Mouse (Mus musculus) T-cell, adult 2 months (primary cell): ENCODE measurements around the gene Usp6nl.

Experiments
- DNase-seq: peaks from one replicate; pipeline ENCODE4 v3.0.0; 2022; ENCODE audit warnings: low spot score

Usp6nl gene

DNA sequence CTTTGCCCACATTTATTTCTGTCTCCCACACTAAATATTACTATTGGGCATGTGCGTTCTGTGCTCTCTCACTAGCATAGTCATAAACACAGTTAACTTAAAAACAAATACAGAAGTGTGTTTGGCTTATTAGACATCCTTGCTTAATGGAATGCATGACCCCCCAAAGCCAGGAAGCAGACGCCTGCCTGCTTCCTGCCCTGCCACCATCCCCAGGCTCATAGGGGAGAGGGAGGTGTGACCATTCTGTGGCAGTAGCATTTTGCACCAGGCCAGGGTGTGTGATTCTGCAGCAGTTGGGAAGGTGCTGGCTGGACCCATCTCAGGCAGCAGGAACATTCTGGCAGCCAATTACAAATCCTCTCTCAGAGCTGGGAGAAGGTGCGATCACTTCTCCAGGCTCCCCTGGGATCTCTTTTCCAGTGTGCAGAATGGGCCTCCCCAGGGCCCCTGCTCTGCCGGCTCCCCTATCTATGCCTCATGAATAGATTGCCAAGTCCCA is 148.7 kb downstream of the Usp6nl start:
- no peak for DNase-seq

DNA sequence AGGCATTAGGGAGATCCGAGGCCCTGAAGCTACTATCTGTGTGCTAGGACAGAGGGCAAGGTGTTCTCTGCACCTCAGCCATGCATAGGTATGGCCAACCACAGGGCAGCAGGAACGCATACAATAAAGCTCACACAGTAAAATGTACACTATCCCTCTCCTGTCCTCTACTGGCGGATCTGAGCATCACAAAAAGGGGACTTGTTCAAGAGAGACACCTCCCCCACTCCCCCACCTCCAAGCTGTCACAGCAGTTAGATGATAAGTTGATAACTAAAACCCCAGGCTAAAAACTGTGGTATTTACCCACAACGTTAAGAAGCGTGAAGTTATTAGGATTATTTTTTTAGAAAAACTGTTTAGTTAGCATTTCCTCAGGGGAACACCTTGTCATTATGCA is 151.4 kb downstream of the Usp6nl start:
- DNase-seq = no peak

DNA sequence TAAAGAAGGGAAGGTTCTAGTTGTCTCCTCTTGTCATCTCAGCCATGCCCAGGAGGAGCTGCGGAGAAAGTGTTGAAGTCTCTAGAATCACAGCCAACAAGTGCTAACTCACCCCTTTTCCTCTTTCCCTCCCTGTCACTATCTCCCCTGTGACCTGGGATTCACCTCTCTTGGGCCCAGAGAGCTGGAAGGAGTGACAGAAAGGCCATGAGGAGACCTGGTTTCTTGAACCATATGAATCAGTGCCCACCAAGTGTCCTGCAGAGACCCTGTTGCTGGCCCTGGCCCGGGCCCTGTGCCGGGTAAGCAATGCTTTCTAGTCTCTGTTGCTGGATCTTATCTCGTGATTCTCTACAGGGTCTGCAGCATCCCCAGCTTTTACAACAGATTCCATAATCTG is 155.4 kb downstream of the Usp6nl start:
- DNase-seq = no peak

DNA sequence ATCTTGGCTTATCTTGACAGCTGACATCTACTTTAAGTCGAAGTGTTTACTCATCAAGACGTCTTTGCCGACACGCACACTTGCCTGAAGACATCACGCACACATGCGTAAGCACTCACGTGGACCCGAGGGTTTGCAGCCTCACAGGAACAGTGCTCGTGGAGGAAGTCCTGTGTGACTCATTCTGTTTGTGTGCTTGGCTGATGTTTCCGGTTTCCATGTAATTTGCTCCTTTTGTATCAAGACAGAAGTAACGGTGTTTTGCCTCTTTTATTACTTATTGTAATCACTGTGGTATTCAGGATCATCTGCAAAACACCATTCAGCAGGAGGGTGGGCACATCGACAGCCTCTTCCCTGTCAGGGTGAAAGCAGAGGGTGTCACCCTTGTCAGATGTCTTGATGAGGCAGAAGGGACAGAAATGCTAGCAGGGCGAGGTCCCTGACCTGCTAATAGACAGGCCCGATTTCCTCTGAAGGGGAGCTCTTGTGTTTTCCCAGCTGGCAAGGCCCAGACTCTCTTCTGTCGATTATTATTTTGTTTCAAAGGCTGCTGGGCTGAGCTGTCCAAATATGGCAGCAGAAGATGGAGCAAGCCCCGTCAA is 156.0 kb downstream of the Usp6nl start:
- DNase-seq = peak; percentile 86

DNA sequence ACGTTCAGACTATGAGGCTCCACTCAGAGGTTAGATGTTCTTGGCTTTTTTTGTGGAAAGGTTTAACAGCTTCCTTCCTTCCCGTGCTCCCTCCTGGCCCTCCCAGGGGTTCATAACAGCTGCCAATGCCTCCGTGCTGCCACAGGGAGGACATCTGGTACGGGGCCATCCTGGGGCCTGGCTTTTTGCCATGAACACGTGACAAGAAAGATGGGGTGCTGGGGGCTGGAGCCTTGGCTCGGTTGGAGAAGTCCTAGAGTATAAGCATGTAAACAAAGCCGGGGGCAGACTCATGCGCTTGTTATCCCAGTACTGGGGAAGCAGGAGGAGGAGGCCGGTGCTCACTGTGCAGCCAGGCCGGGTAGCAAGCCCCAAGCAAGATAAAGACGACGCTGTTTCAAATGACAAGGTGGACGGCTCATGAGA is 156.5 kb downstream of the Usp6nl start:
- DNase-seq = peak; percentile 12

DNA sequence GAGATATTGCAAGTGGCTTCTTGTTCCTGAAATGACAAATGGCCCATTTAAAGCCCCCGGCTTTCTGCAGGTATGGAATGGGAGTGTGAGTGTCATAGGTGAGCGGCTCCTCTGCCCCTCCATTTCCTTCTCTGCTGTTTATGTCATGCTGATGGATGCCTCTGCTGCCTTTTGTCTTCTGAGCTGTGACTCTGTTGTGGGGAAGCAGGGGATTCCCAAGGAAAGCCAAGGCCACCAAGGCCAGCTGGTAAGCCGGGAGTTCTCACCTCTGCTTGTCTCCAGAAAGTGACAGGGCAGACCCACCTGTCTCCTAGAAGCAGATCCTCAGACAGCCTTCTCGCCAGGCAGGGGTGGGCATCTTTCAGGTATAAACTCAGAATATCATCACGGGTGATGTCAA is 157.2 kb downstream of the Usp6nl start:
- no peak for DNase-seq

DNA sequence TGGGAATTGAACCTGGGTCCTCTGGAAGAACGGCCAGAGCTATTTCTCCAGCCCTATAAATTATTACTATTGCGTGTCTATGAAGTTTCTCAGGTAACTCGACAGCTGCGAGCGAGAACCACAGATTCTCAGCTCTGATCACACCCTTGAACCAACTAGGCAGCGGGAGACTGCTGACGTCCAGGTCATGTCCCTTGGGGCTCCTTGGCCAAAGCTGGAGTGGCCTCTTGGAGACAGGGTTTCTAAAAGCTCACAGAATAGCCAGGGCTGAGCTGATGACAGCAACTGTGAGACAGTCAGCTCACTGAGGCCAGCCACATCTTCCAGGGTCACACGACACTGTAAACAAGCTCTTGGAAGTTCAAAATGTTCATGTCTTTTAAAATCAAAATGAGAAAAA is 159.5 kb downstream of the Usp6nl start:
- no peak for DNase-seq

DNA sequence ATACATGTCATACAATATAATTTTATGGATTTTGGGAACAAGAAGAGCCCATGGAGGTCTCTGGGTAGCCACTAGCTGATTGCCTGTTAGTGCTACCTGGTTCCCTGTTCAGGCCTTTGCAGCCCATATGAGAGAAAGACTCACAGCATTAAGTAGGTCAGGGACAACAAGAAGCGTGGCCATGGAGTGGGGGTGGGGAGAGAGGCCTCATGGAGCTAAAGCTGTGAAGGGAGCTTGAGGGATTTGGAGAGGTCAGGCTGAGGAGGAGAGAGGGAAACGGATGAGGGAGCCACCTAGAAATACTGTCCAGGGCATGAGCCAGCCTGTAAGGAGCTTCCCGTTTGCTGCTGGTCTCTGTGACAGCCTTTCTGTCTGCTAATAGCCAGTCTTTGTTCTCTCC is 159.9 kb downstream of the Usp6nl start:
- no peak for DNase-seq

DNA sequence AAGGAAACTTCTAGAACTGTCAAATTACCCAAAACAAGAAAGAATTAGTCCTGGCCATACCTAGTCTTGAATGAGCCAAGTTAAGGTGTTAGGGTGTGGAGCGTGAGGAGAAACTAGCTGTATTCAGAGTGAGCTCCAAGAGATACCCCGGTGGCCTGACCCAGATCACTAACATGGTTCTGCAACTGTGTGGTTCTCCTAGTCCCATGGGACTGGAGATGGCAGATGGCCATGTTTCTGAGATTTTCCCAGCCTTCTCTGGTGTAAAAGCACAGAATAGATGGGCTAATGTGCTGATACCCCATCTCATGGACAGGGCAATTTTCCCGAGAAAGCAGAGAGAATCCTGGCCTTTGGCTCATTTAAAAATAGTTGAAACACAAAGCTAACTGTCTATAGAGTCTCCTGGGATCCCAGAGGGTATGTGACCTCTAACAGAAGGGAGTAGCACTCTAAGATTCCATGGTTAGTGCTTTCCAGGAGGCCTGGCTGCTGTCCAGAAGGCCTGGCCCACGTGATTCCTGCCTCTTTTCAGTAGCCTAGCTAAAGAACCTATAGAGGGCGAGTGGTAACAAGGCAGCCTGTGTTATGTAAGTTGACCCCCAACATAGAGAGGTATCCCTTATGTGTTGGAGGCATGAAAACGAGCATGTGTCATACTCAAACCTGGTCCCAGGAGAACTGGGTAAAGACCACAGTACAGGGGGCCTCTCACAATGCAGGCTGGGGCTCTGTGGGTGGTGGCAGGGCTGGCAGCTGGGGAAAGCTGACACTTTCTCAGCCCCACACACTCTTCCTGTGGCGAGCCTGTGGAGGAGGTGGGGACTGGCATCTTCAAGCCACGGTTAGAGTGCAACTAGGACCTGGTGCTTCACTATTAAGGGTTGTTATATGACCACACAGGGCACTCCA is 160.9 kb downstream of the Usp6nl start:
- no peak for DNase-seq

DNA sequence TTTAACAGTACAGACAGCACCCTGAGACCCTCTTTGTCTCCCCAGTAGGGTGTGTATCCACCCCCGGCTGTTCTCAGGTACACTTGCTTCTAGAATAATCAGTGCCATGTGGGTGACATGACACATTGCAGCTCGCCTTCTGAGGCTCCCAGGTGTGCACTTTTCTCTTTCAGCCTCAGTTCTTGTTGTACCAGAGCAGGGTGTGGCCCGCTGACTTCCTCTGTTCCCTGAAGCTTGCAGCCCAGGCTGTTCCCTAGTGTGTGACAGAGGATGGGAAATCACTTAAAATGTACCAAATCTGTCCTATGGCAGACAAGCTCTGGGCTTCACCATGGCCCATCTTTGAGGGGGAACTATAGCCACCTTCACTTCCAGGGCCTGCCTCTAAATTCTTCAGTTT is 161.7 kb downstream of the Usp6nl start:
- DNase-seq = no peak

DNA sequence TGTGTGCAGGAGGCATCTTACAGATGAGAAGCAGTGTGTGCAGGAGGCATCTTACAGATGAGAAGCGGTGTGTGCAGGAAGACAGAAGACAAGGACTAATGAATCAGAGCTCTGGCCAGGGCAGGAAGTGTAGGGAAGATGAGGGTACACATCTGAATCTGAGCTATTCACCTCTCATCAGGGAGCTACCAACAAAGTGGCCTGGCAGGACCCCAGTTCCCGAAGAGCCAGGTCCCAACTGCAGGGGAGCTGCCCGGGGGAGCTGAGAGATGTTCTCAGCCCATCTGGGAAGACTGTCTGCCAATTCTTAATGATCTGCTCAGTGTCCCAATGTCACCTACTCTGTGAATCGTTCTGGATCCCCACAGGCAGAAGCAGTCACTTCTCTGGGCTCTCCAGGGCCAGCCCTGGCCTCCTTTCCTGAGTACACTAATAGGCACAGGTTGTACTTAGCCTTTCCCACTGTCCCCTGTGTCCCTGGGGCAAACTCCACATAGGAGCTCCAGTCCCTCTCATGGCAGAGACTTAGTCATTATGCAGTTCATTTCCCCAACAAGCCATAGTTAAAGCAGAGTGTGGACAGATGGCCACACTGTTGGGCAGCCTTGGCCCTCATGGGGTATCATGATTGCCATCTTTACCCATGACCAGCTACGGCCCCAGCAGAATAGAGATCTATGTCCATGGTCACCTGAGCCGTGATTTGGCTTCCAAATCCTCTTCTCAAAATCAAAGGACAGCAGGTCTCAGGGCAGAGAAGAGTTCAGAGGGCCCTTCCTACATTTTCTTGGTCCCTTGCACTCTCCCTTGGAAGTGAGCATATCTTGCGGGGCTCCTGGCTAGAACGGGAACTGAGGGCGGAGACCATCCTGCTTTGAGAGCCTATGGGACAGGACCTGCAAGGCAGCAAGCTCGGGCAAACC is 165.4 kb downstream of the Usp6nl start:
- no peak for DNase-seq

DNA sequence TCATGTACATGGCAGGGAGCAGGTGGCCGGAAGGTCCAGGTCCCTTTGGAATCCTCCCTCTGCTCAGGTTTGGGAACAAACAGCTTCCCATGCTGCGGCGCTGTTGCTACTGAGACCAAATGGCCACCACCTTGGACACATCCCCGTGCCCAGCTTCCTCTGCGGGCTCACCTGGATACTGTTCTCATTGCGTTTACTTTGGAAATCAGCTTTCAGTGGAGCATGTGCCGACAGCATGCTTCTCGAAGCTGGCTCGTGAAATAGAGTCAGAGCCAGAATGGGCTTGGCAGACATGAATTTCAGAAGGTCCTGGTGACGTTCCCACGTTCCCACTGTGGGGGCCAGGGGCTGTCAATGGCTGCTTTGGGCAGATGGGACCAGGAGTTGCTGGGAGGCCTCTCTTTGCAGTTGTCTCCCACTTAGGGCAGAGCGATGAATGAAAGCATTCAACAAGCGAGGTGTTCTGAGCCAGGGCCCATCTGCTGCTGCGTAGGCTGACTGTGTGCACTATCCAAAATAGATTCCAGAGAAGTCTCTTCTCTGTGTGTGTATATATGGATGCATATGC is 166.1 kb downstream of the Usp6nl start:
- DNase-seq = no peak

DNA sequence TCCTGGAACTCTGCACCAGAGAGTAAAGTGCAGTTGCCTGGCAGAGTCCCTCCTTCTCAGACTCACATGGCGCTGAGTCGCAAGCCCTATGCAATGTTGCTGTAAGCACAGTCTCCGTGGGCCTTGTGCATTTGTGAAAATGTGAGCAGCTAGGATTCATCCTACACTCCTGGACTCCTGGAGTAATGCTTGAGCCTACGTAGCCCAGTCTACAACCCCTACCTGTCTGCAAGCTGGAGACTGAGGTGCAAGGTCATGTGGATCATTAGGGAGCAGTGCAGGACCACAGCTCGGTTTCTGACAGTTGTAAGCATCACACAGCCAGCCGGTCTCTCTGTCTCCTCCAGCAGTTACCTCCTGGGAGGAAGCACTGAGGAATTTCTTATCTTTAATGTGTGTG is 167.6 kb downstream of the Usp6nl start:
- no peak for DNase-seq

DNA sequence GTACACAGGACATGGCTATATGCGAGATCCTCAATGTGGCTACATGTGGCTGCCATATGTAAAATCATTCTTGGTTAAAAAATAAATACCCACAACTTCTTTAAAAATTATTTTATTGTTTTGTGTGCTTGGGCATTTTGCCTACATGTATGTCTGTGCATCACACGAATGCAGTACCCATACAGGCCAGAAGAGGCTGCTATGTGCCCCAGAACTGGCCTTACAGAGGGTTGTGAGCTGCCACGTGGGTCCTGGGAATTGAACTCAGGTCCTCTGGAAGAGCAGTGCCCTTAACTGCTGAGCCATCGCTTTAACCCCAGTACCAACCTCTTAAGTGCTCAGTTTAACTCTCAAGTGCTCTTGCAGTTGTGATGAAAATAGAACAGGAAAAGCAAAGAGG is 168.4 kb downstream of the Usp6nl start:
- DNase-seq = no peak

DNA sequence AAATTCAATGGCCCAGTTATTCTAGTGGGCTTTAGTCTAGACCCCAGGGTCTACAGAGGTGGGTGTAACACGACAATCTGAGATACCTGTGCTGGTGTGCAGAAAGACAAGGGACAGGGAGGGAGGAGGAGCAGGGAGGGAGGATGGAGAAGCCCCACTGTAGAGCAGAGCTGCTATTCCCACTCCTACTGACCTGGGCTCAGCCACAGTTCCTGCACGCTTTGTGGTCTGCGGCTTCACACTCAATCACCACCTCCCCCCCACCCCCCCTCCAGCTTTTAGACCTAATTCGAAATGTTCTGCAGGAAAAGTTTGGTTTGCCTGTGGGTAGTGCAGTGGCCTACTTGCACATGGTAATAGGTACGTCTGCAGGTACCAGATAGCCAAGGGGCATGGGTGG is 171.4 kb downstream of the Usp6nl start:
- no peak for DNase-seq
